Mouse (Mus musculus) neural tube, embryonic 15.5 days (tissue): Measurements from ENCODE around the gene Klhdc7a. TPM values are rescaled to one million over a fixed set of nuclear protein-coding genes. Genes with fewer than 3 reads are reported as not detected.
A peak's percentile ranks its signal among the peaks of the same experiment; 100 is the strongest.

Experiments
- ATAC-seq: fragments of 200-750 bp; cut with Nextera tagmentation; 2 replicates; pipeline ENCODE4 v1.8.0; 2017; ENCODE audit warnings: mild to moderate bottlenecking, moderate TSS enrichment, moderate library complexity; ENCODE audit not compliant: low FRiP score
- H3K27ac ChIP-seq: fragments of 300-500 bp; sonication (generic); replicated peaks from 2 replicates; pipeline ENCODE4 v1.5.1; 2015; ENCODE audit warnings: mild to moderate bottlenecking, inconsistent platforms
- H3K27me3 ChIP-seq: fragments of 300-500 bp; sonication (generic); replicated peaks from 2 replicates; pipeline ENCODE4 v1.6.1; 2015; ENCODE audit warnings: inconsistent platforms
- H3K36me3 ChIP-seq: fragments of 300-500 bp; sonication (generic); 2 replicates; pipeline ENCODE4 v1.6.1; 2015; ENCODE audit warnings: inconsistent platforms
- H3K4me1 ChIP-seq: fragments of 300-500 bp; sonication (generic); 2 replicates; pipeline ENCODE4 v1.6.1; 2015; ENCODE audit warnings: inconsistent platforms
- H3K4me2 ChIP-seq: fragments of 300-500 bp; sonication (generic); 2 replicates; pipeline ENCODE4 v1.6.1; 2015; ENCODE audit warnings: inconsistent platforms, mild to moderate bottlenecking, moderate library complexity
- H3K4me3 ChIP-seq: fragments of 300-500 bp; sonication (generic); replicated peaks from 2 replicates; pipeline ENCODE4 v1.5.1; 2015; ENCODE audit warnings: mild to moderate bottlenecking, inconsistent platforms
- H3K9ac ChIP-seq: fragments of 300-500 bp; sonication (generic); replicated peaks from 2 replicates; pipeline ENCODE4 v1.6.1; 2015; ENCODE audit warnings: mild to moderate bottlenecking, inconsistent platforms
- H3K9me3 ChIP-seq: fragments of 300-500 bp; sonication (generic); replicated peaks from 2 replicates; pipeline ENCODE4 v1.6.1; 2016; ENCODE audit warnings: inconsistent platforms
- WGBS: fragments of 180-500 bp; shearing (Covaris S2); methylation state at CpG from one replicate; pipeline ENCODE4 v1.1.7; 2015; ENCODE audit warnings: mixed read lengths; 5-methylcytosine and 5-hydroxymethylcytosine counted together
- microRNA counts: library from miRNA; unstranded; fragments of <30 nt; microRNA quantifications from one replicate; lab custom pipeline; 2016
- microRNA-seq: library from miRNA; unstranded; fragments of <30 nt; microRNA quantifications from one replicate; pipeline ENCODE4, GENCODE M21; 2017
- polyA plus RNA-seq: library from polyadenylated mRNA; unstranded; fragments of >200 nt; fragmentation: Nextera tagmentation; extraction: Ambion mirVana; gene quantifications from 2 replicates; pipeline ENCODE4 v1.2.1, GENCODE M21; 2015

Klhdc7a gene
- polyA plus RNA-seq, 1 experiment from 2014 or later = 0.08 TPM

- Histone ChIP-seq H3K9me3 (no peaks in the 10 kb centered on the region), H3K9ac (peak overlapping the region; percentile 37), H3K27ac (peak overlapping the region; percentile 78), H3K36me3 (no peaks in the 10 kb centered on the region), H3K4me3 (peak overlapping the region; percentile 28), H3K27me3 (no peaks in the 10 kb centered on the region), H3K4me2 (peak overlapping the region; percentile 60), H3K4me1 (peaks cover 24% of the 10 kb centered on the region)
- WGBS = 17% methylated on average over 34 of the region's 34 CpGs
- ATAC-seq = peak; percentile 29; the same call in 1 of the 2 replicates
Measured at GRCm38 (mm10) chr4:139925275-139926160, 42.3 kb downstream of the Klhdc7a start.

GRCm38 (mm10) chr4:139916731-139917130, 51.1 kb downstream of the Klhdc7a start:
- no peaks in the 10 kb centered on the region for H3K27me3 ChIP-seq
- 0 out of 2 replicates have a peak, but pooled peaks cover 7% of the 10 kb centered on the region for H3K4me1 ChIP-seq
- no peak overlapping the region; the same call in 1 of the 2 replicates for H3K27ac ChIP-seq
- H3K9ac ChIP-seq = no peak overlapping the region
- no peak for ATAC-seq
- H3K9me3 ChIP-seq = no peaks in the 10 kb centered on the region
- H3K36me3 ChIP-seq = no peaks in the 10 kb centered on the region
- WGBS = 63% methylated on average over 7 of the region's 7 CpGs
- H3K4me2 ChIP-seq = no peak overlapping the region
- no peak overlapping the region for H3K4me3 ChIP-seq

MicroRNA genes within 50 kb of the gene (microRNA counts, 519-probe panel; counts per million panel counts)
- microRNA mmu-miR-2139 (lab: Ali Mortazavi, UCI) = 1,864 counts per million, percentile 35 among the panel's probes with 10 or more counts

Small RNAs within 50 kb of the gene (microRNA-seq; reads per million reads assigned to microRNA genes)
- not detected for gene Mir2139

Other genes starting within 250 kb of the Klhdc7a start
- gene Pax7, start 134.5 kb downstream of the Klhdc7a start, polyA plus RNA-seq = 0.14 and 0.17 TPM in 2 replicates